Mouse (Mus musculus): ENCODE results near the gene Hao2. TPM values are rescaled to one million over a fixed set of nuclear protein-coding genes. Genes with fewer than 3 reads are reported as not detected.

Gene Hao2
- polyA plus RNA-seq, 1 experiment from 2014 or later = not detected

DNA sequence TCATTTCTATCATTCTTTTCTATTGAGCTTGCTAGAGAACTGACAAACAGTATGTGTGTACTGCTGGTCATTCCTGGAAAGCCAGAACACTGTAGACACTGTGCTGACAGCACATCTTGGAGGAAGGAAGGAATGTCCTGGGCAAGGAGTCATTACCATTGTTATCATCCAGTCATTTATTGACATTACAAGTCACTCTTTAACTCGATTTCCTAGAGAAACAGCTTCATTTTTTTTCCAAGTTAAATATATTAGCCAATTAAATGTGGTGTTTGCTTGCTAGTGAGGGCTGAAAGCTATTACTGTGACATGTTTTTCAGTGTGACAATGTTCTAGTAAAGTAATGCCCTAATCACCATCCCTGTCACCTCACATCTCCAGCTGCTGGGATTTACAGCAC lies 39.4 kb downstream of the Hao2 start:
- no peak overlapping the region for H3K27ac ChIP-seq (ENCODE audit: low read length)
- no peak overlapping the region for H3K4me2 ChIP-seq (replicated peaks; ENCODE audit: low read depth, low read length)
- H3K4me3 ChIP-seq (ENCODE audit: low read depth, low read length) = no peak overlapping the region
- no peaks in the 10 kb centered on the region for H3K27me3 ChIP-seq (ENCODE audit: control insufficient read depth, insufficient read depth, low read length)
- no peak for ATAC-seq (ENCODE audit: insufficient number of reproducible peaks, insufficient read depth, low FRiP score, low read depth)
- no peaks in the 10 kb centered on the region for H3K9me3 ChIP-seq (ENCODE audit: control insufficient read depth, low read depth, low read length)
- WGBS = 32% methylated on average over 1 of the region's 1 CpGs
- H3K36me3 ChIP-seq (ENCODE audit: control insufficient read depth, insufficient read depth, low read length) = no peaks in the 10 kb centered on the region
- H3K9ac ChIP-seq (replicated peaks; ENCODE audit: low read depth, low read length) = no peak overlapping the region
- no peaks in the 10 kb centered on the region for H3K4me1 ChIP-seq (ENCODE audit: control insufficient read depth, insufficient read depth, low read length)

GRCm38 (mm10) chr3:98853051-98853450 lies 40.0 kb downstream of the Hao2 start:
- Histone ChIP-seq H3K36me3 (ENCODE audit: control insufficient read depth, insufficient read depth, low read length) (no peaks in the 10 kb centered on the region), H3K4me3 (ENCODE audit: low read depth, low read length) (no peak overlapping the region), H3K27me3 (ENCODE audit: control insufficient read depth, insufficient read depth, low read length) (no peaks in the 10 kb centered on the region), H3K9me3 (ENCODE audit: control insufficient read depth, low read depth, low read length) (no peaks in the 10 kb centered on the region), H3K27ac (ENCODE audit: low read length) (no peak overlapping the region), H3K4me1 (ENCODE audit: control insufficient read depth, insufficient read depth, low read length) (no peaks in the 10 kb centered on the region), H3K9ac (replicated peaks; ENCODE audit: low read depth, low read length) (no peak overlapping the region), H3K4me2 (replicated peaks; ENCODE audit: low read depth, low read length) (no peak overlapping the region)
- no peak for ATAC-seq (ENCODE audit: insufficient number of reproducible peaks, insufficient read depth, low FRiP score, low read depth)
- 83% methylated on average over 3 of the region's 3 CpGs for WGBS

DNA sequence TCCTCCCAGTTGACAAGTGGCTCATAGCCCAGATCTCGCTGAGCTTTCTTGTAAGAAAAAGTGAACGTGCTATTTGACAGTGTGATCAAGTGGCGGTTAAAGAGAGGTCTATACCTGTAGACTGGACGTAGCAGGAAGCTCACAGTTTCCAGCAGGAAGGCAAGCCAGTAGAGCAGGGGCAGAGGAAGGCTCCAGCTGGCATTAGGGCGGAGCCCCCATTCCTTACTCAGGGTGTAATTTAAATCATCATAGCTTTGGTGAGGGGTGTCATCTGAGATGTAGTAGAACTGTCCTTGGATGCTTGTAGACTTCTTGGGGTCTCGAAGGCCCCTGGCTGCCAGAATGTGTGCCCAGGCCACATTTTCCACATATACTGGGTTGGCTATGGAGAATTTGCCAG lies 40.4 kb downstream of the Hao2 start:
- 87% methylated on average over 6 of the region's 6 CpGs for WGBS
- Histone ChIP-seq H3K4me2 (replicated peaks; ENCODE audit: low read depth, low read length) (no peak overlapping the region), H3K27ac (ENCODE audit: low read length) (no peak overlapping the region), H3K36me3 (ENCODE audit: control insufficient read depth, insufficient read depth, low read length) (no peaks in the 10 kb centered on the region), H3K4me3 (ENCODE audit: low read depth, low read length) (no peak overlapping the region), H3K27me3 (ENCODE audit: control insufficient read depth, insufficient read depth, low read length) (no peaks in the 10 kb centered on the region), H3K9me3 (ENCODE audit: control insufficient read depth, low read depth, low read length) (no peaks in the 10 kb centered on the region), H3K9ac (replicated peaks; ENCODE audit: low read depth, low read length) (no peak overlapping the region), H3K4me1 (ENCODE audit: control insufficient read depth, insufficient read depth, low read length) (no peaks in the 10 kb centered on the region)
- no peak for ATAC-seq (ENCODE audit: insufficient number of reproducible peaks, insufficient read depth, low FRiP score, low read depth)

GRCm38 (mm10) chr3:98851853-98852252 lies 41.2 kb downstream of the Hao2 start:
- 81% methylated on average over 2 of the region's 2 CpGs for WGBS
- H3K9ac ChIP-seq (replicated peaks; ENCODE audit: low read depth, low read length) = no peak overlapping the region

DNA sequence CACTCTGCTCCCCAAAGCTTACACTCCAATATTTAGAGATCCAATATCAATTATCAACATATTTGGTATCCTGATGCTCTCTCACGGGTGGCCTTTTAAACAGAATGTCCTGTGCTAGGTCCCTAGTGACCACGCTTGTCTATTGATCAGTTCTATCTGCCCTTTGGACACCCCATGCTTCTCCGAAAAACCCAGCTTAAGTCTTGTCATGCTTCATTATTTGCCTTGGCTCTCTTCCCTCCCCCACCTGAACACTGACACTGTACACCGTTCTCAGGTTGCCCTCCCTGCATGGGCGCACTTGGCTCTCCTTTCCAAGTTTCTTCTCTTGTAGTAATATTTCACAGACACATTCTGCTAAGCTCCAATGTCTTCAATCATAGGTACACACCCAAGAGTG lies 42.8 kb downstream of the Hao2 start:
- 73% methylated on average over 5 of the region's 5 CpGs for WGBS

More at GRCm38 (mm10) chr3:98851853-98852252, 41.2 kb downstream of the Hao2 start:
- Histone ChIP-seq H3K4me1 (ENCODE audit: control insufficient read depth, insufficient read depth, low read length) (no peaks in the 10 kb centered on the region), H3K4me2 (replicated peaks; ENCODE audit: low read depth, low read length) (no peak overlapping the region), H3K36me3 (ENCODE audit: control insufficient read depth, insufficient read depth, low read length) (no peaks in the 10 kb centered on the region), H3K27me3 (ENCODE audit: control insufficient read depth, insufficient read depth, low read length) (no peaks in the 10 kb centered on the region), H3K27ac (ENCODE audit: low read length) (no peak overlapping the region), H3K4me3 (ENCODE audit: low read depth, low read length) (no peak overlapping the region), H3K9me3 (ENCODE audit: control insufficient read depth, low read depth, low read length) (no peaks in the 10 kb centered on the region)
- no peak for ATAC-seq (ENCODE audit: insufficient number of reproducible peaks, insufficient read depth, low FRiP score, low read depth)

DNA sequence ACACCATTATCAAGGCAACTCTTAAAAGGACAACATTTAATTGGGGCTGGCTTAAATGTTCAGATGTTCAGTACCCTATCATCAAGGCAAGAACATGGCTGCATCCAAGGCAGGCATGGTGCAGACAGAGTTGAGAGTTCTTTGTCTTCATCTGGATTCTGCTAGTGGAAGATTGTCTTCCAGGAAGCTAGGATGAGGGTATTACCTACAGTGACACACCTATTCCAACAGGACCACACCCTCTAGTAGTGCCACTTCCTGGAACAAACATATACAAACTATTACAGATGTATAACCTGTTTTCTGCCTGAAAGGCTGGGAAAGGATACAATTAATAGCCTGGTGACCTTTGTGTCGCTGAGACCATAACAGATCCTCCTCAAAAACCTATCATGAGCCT lies 44.1 kb downstream of the Hao2 start:
- H3K4me1 ChIP-seq (ENCODE audit: control insufficient read depth, insufficient read depth, low read length) = no peaks in the 10 kb centered on the region
- H3K9me3 ChIP-seq (ENCODE audit: control insufficient read depth, low read depth, low read length) = no peaks in the 10 kb centered on the region
- WGBS = 85% methylated on average over 1 of the region's 1 CpGs
- H3K27me3 ChIP-seq (ENCODE audit: control insufficient read depth, insufficient read depth, low read length) = no peaks in the 10 kb centered on the region
- no peak overlapping the region for H3K9ac ChIP-seq (replicated peaks; ENCODE audit: low read depth, low read length)
- H3K27ac ChIP-seq (ENCODE audit: low read length) = no peak overlapping the region
- H3K4me2 ChIP-seq (replicated peaks; ENCODE audit: low read depth, low read length) = no peak overlapping the region
- no peak for ATAC-seq (ENCODE audit: insufficient number of reproducible peaks, insufficient read depth, low FRiP score, low read depth)
- H3K36me3 ChIP-seq (ENCODE audit: control insufficient read depth, insufficient read depth, low read length) = no peaks in the 10 kb centered on the region
- H3K4me3 ChIP-seq (ENCODE audit: low read depth, low read length) = no peak overlapping the region

More for the DNA sequence above, 42.8 kb downstream of the Hao2 start:
- H3K4me1 ChIP-seq (ENCODE audit: control insufficient read depth, insufficient read depth, low read length) = no peaks in the 10 kb centered on the region
- no peak overlapping the region for H3K4me2 ChIP-seq (replicated peaks; ENCODE audit: low read depth, low read length)
- H3K9ac ChIP-seq (replicated peaks; ENCODE audit: low read depth, low read length) = no peak overlapping the region
- H3K4me3 ChIP-seq (ENCODE audit: low read depth, low read length) = no peak overlapping the region
- H3K9me3 ChIP-seq (ENCODE audit: control insufficient read depth, low read depth, low read length) = no peaks in the 10 kb centered on the region
- ATAC-seq (ENCODE audit: insufficient number of reproducible peaks, insufficient read depth, low FRiP score, low read depth) = no peak
- H3K27me3 ChIP-seq (ENCODE audit: control insufficient read depth, insufficient read depth, low read length) = no peaks in the 10 kb centered on the region
- H3K36me3 ChIP-seq (ENCODE audit: control insufficient read depth, insufficient read depth, low read length) = no peaks in the 10 kb centered on the region
- H3K27ac ChIP-seq (ENCODE audit: low read length) = no peak overlapping the region

Other genes starting within 250 kb of the Hao2 start
- not detected in 2 replicates for gene Hsd3b2, start 168.7 kb downstream of the Hao2 start, polyA plus RNA-seq (2014; fragmentation: Nextera tagmentation; extraction: Ambion mirVana)
- not detected in 2 replicates for gene Hsd3b3, start 130.1 kb downstream of the Hao2 start, polyA plus RNA-seq (2014; fragmentation: Nextera tagmentation; extraction: Ambion mirVana)
- gene Hsd3b6, start 78.8 kb downstream of the Hao2 start, polyA plus RNA-seq (2014; fragmentation: Nextera tagmentation; extraction: Ambion mirVana) = 0.88 and 1.8 TPM in 2 replicates
- 0.15 TPM in 1 of 2 replicates, not detected in the other for gene Hsd3b1, start 33.4 kb downstream of the Hao2 start, polyA plus RNA-seq (2014; fragmentation: Nextera tagmentation; extraction: Ambion mirVana)
- 10.6 and 12.4 TPM in 2 replicates for gene Wars2, start 247.8 kb upstream of the Hao2 start, polyA plus RNA-seq (2014; fragmentation: Nextera tagmentation; extraction: Ambion mirVana)

Data from stomach, embryonic 14.5 days (tissue).